Mouse (Mus musculus): Measurements from ENCODE around the gene Foxj2. TPM values are rescaled to one million over a fixed set of nuclear protein-coding genes. Genes with fewer than 3 reads are reported as not detected.

The Foxj2 gene
- polyA plus RNA-seq, 1 experiment from 2014 or later, result 8.5 TPM

DNA sequence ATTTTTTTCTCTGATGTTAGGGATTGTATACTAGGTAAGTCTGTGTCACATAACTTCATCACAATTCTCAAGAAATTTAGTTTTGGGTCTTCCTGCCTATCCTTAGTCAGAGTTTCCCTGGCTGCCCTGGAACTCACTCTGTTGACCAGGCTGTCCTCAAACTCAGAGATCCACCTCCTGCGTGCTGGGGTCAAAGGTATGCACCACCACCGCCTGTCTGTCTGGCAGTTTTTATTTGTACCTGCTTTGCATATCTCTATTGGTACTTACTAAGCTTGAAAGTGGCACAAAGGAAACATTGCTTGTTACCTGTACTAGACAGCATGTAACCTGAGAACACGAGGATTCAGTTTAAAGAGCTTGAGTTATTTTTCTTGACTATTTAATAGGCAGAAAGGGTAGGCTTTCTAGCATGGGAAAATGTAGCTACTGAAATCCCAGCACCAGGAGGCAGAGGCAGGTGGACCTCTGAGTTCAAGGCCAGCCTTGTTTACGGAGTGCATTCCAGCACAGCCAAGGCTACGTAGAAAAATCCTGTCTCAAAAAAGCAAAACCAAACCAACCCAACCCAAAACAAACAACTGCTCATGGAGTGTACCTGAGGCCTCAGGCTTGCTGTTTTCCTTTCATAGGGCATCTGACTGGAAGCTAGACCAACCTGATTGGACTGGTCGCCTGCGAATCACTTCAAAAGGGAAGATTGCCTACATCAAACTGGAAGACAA, 60.2 kb downstream of the Foxj2 start:
- Histone ChIP-seq H3K9me3 (ENCODE audit: control insufficient read depth, low read length) (no peaks in the 10 kb centered on the region), H3K27ac (ENCODE audit: low read length) (no peak overlapping the region), H3K36me3 (ENCODE audit: control insufficient read depth, insufficient read depth) (peaks cover 23% of the 10 kb centered on the region), H3K4me2 (ENCODE audit: low read length) (no peak overlapping the region), H3K4me3 (replicated peaks; ENCODE audit: low read length) (no peak overlapping the region), H3K27me3 (replicated peaks; ENCODE audit: control insufficient read depth, insufficient read depth, low read length) (no peaks in the 10 kb centered on the region), H3K9ac (replicated peaks; ENCODE audit: low read depth, low read length) (no peak overlapping the region), H3K4me1 (replicated peaks; ENCODE audit: control insufficient read depth, insufficient read depth, low read length) (peaks cover 13% of the 10 kb centered on the region)
- no peak for ATAC-seq
- 91% methylated on average over 7 of the region's 7 CpGs for WGBS

DNA sequence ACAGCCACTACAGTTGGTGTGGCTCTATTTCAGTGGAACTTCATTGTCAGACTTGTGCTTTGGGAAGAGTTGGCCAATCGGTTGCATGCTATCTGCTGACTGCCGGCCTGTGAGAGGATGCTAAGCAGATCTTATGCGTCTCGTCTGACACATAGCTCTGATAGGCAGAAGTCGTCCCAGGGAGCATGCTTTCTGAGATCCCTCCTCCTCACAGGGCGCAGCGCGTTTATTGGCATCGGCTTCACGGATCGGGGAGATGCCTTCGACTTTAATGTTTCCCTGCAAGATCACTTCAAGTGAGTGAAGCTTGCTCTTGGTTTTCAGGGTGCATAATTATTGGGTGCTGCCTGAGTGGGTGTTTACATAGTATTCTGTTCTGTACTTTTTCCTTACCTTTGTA, 61.6 kb downstream of the Foxj2 start:
- 95% methylated on average over 12 of the region's 12 CpGs for WGBS
- no peak overlapping the region for H3K27ac ChIP-seq (ENCODE audit: low read length)
- ATAC-seq, result no peak
- H3K4me1 ChIP-seq (replicated peaks; ENCODE audit: control insufficient read depth, insufficient read depth, low read length), result peaks cover under 1% of the 10 kb centered on the region
- no peaks in the 10 kb centered on the region for H3K27me3 ChIP-seq (replicated peaks; ENCODE audit: control insufficient read depth, insufficient read depth, low read length)
- H3K36me3 ChIP-seq (ENCODE audit: control insufficient read depth, insufficient read depth), result peaks cover 32% of the 10 kb centered on the region
- H3K4me2 ChIP-seq (ENCODE audit: low read length), result no peak overlapping the region
- no peaks in the 10 kb centered on the region for H3K9me3 ChIP-seq (ENCODE audit: control insufficient read depth, low read length)
- H3K9ac ChIP-seq (replicated peaks; ENCODE audit: low read depth, low read length), result no peak overlapping the region
- no peak overlapping the region for H3K4me3 ChIP-seq (replicated peaks; ENCODE audit: low read length)

DNA sequence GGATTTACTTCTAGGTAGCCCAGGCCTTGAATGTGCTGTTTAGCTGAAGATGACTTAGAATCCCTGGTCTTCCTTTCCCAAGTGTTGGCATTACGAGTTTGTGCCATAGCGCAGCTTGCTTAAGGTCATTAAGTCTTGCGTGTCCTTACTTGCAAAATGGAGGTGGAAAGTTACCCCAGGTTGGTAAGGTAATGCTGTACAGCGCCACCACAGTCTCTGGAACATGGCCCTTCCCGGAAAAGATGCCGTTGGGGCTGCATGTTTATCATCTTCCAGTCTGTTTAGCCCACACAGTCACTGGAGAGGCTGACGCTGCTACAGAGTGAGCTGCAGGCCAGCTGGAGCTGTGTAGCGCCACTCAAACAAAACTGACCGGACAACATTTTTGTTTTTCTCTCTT, 63.9 kb downstream of the Foxj2 start:
- Histone ChIP-seq H3K4me2 (ENCODE audit: low read length) (no peak overlapping the region), H3K4me3 (replicated peaks; ENCODE audit: low read length) (no peak overlapping the region), H3K4me1 (replicated peaks; ENCODE audit: control insufficient read depth, insufficient read depth, low read length) (no peaks in the 10 kb centered on the region), H3K36me3 (ENCODE audit: control insufficient read depth, insufficient read depth) (peaks cover 54% of the 10 kb centered on the region), H3K9me3 (ENCODE audit: control insufficient read depth, low read length) (no peaks in the 10 kb centered on the region), H3K27ac (ENCODE audit: low read length) (no peak overlapping the region), H3K27me3 (replicated peaks; ENCODE audit: control insufficient read depth, insufficient read depth, low read length) (no peaks in the 10 kb centered on the region), H3K9ac (replicated peaks; ENCODE audit: low read depth, low read length) (no peak overlapping the region)
- no peak for ATAC-seq
- 93% methylated on average over 9 of the region's 9 CpGs for WGBS

DNA sequence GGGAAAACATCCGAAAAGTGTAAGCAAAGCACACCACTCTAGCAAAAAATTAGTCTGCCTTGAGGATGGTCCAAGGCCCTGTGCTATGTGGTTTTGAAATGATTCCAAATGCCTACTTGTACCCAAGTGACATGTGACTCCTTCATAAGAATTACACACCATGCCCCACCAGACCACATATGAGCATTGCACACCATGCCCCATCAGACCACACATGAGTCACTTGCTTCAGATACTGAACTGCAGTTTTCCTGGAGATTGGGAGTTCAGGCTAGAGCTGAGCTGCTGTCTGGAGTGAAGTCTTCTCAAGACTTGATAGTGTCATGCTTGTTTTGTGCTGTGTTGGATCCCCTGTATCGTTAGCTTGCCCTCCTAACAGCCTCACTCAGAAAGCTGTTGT, 69.9 kb downstream of the Foxj2 start:
- Histone ChIP-seq H3K4me3 (replicated peaks; ENCODE audit: low read length) (no peak overlapping the region), H3K27me3 (replicated peaks; ENCODE audit: control insufficient read depth, insufficient read depth, low read length) (no peaks in the 10 kb centered on the region), H3K27ac (ENCODE audit: low read length) (no peak overlapping the region), H3K4me2 (ENCODE audit: low read length) (no peak overlapping the region), H3K36me3 (ENCODE audit: control insufficient read depth, insufficient read depth) (peaks cover 37% of the 10 kb centered on the region), H3K9ac (replicated peaks; ENCODE audit: low read depth, low read length) (no peak overlapping the region), H3K9me3 (ENCODE audit: control insufficient read depth, low read length) (no peaks in the 10 kb centered on the region), H3K4me1 (replicated peaks; ENCODE audit: control insufficient read depth, insufficient read depth, low read length) (no peaks in the 10 kb centered on the region)
- 95% methylated on average over 2 of the region's 2 CpGs for WGBS
- no peak for ATAC-seq

DNA sequence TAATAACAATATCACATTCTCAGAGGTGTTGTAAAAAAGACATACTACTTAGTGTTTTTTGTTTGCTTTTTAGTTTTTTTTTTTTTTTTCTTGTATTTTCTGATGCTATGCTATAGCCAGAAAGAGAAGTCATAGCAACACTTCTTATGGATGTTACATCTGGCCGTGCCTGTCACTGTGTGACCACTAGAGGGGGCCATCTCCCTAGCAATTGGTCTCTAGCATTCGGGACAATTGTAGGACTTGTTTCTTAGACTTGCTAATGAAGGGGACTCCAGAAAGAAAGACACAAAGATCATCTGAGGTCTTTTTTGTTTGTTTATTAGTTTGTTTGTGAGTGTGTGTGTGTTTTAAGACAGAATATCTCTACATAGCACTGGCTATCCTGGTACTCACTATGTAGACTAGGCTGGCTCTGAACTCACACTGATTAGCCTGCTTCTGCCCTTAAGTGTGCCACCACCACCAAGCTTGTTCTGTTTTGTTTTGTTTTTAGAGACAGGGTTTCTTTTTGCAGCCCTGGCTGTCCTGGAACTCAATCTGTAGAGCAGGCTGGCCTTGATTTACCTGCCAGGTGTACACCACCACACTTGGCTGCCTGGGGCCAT, 72.8 kb downstream of the Foxj2 start:
- 8% methylated on average over 2 of the region's 2 CpGs for WGBS
- peak; percentile 66; the same call in 1 of the 2 replicates for ATAC-seq
- no peaks in the 10 kb centered on the region for H3K27me3 ChIP-seq (replicated peaks; ENCODE audit: control insufficient read depth, insufficient read depth, low read length)
- H3K9ac ChIP-seq (replicated peaks; ENCODE audit: low read depth, low read length), result no peak overlapping the region
- no peaks in the 10 kb centered on the region for H3K4me1 ChIP-seq (replicated peaks; ENCODE audit: control insufficient read depth, insufficient read depth, low read length)
- H3K36me3 ChIP-seq (ENCODE audit: control insufficient read depth, insufficient read depth), result peaks cover 16% of the 10 kb centered on the region
- no peaks in the 10 kb centered on the region for H3K9me3 ChIP-seq (ENCODE audit: control insufficient read depth, low read length)
- H3K4me3 ChIP-seq (replicated peaks; ENCODE audit: low read length), result no peak overlapping the region
- H3K27ac ChIP-seq (ENCODE audit: low read length), result no peak overlapping the region
- no peak overlapping the region for H3K4me2 ChIP-seq (ENCODE audit: low read length)

Small RNA genes lying within 50 kb of the gene (microRNA-seq; reads per million reads assigned to microRNA genes)
- gene Mir7231, result not detected

Other genes starting within 250 kb of the Foxj2 start
- 4.4 and 4.9 TPM in 2 replicates for gene Apobec1, start 217.5 kb upstream of the Foxj2 start, polyA plus RNA-seq (2015; fragmentation: Nextera tagmentation; extraction: Ambion mirVana)
- gene Gdf3, start 209.8 kb upstream of the Foxj2 start, polyA plus RNA-seq (2015; fragmentation: Nextera tagmentation; extraction: Ambion mirVana), result not detected in 2 replicates
- gene Dppa3, start 193.5 kb upstream of the Foxj2 start, polyA plus RNA-seq (2015; fragmentation: Nextera tagmentation; extraction: Ambion mirVana), result not detected in 2 replicates
- 0.13 TPM in 1 of 2 replicates, not detected in the other for gene Nanog, start 112.4 kb upstream of the Foxj2 start, polyA plus RNA-seq (2015; fragmentation: Nextera tagmentation; extraction: Ambion mirVana)
- 25.9 and 33.7 TPM in 2 replicates for gene Slc2a3, start 18.3 kb upstream of the Foxj2 start, polyA plus RNA-seq (2015; fragmentation: Nextera tagmentation; extraction: Ambion mirVana)
- 1.0 and 1.8 TPM in 2 replicates for gene C3ar1, start 36.2 kb downstream of the Foxj2 start, polyA plus RNA-seq (2015; fragmentation: Nextera tagmentation; extraction: Ambion mirVana)
- gene Necap1, start 54.6 kb downstream of the Foxj2 start, polyA plus RNA-seq (2015; fragmentation: Nextera tagmentation; extraction: Ambion mirVana), result 132 and 139 TPM in 2 replicates
- gene Clec4a1, start 101.9 kb downstream of the Foxj2 start, polyA plus RNA-seq (2015; fragmentation: Nextera tagmentation; extraction: Ambion mirVana), result 0.46 and 1.0 TPM in 2 replicates
- gene Clec4a3, start 132.6 kb downstream of the Foxj2 start, polyA plus RNA-seq (2015; fragmentation: Nextera tagmentation; extraction: Ambion mirVana), result 0.79 and 1.5 TPM in 2 replicates
- gene Clec4a4, start 170.5 kb downstream of the Foxj2 start, polyA plus RNA-seq (2015; fragmentation: Nextera tagmentation; extraction: Ambion mirVana), result not detected in 2 replicates
- gene Clec4b1, start 230.0 kb downstream of the Foxj2 start, polyA plus RNA-seq (2015; fragmentation: Nextera tagmentation; extraction: Ambion mirVana), result not detected in 2 replicates

Data from forebrain, embryonic 16.5 days (tissue).